Mouse (Mus musculus): Measurements from ENCODE around the gene 2010111I01Rik. TPM values are rescaled to one million over a fixed set of nuclear protein-coding genes. Genes with fewer than 3 reads are reported as not detected.
A peak's percentile ranks its signal among the peaks of the same experiment; 100 is the strongest.

The 2010111I01Rik gene
- total and polyA plus RNA-seq, 2 experiments from 2014 or later: 107 to 149 TPM

DNA sequence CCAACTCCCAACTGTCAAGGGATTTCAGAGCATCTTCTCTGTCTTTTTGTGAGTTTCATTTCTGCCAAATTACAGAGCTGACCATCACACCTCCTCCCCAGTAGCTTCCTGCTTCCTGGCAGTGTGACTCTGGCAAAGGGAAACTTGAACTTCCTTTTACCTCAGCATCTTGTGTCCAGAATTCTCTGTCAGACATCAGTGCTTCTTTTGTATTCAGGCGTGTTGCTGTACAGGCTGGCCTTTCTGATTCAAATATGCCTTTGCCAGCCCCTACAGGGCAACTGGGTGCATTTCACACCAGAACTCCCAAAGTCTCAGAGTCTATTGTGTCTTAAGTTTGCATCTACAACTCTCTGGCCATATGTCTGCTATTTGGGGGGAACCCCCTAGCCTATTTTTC is 183.5 kb downstream of the 2010111I01Rik start:
- Histone ChIP-seq H3K4me1 (ENCODE audit: control insufficient read depth, insufficient read depth) (no peaks in the 10 kb centered on the region), H3K27me3 (ENCODE audit: control insufficient read depth, insufficient read depth, low read length) (no peaks in the 10 kb centered on the region), H3K27ac (ENCODE audit: low read depth) (no peak overlapping the region), H3K4me2 (ENCODE audit: low read depth, low read length) (no peak overlapping the region), H3K36me3 (replicated peaks; ENCODE audit: control insufficient read depth, insufficient read depth, low read length) (no peaks in the 10 kb centered on the region), H3K4me3 (ENCODE audit: low read depth, low read length) (no peak overlapping the region), H3K9ac (replicated peaks; ENCODE audit: low read depth, low read length) (no peak overlapping the region), H3K9me3 (replicated peaks; ENCODE audit: control insufficient read depth, low read length) (no peaks in the 10 kb centered on the region)
- DNase-seq (ENCODE audit: low spot score): no peak
- ATAC-seq (ENCODE audit: insufficient read depth, low read depth): no peak
- TF ChIP-seq EP300 (IDR thresholded peaks at IDR 0.05; ENCODE audit: low read depth): no peak
- TF ChIP-seq CTCF (IDR thresholded peaks at IDR 0.05; ENCODE audit: low read depth): no peak
- 53% methylated on average over 1 of the region's 1 CpGs for WGBS

- H3K27ac ChIP-seq (ENCODE audit: low read depth): peak overlapping the region; percentile 22; the same call in 1 of the 2 replicates
- DNase-seq (ENCODE audit: low spot score): no peak
- no peaks in the 10 kb centered on the region for H3K36me3 ChIP-seq (replicated peaks; ENCODE audit: control insufficient read depth, insufficient read depth, low read length)
- no peak for ATAC-seq (ENCODE audit: insufficient read depth, low read depth)
- H3K4me3 ChIP-seq (ENCODE audit: low read depth, low read length): no peak overlapping the region
- H3K9me3 ChIP-seq (replicated peaks; ENCODE audit: control insufficient read depth, low read length): no peaks in the 10 kb centered on the region
- no peak overlapping the region for H3K4me2 ChIP-seq (ENCODE audit: low read depth, low read length)
- TF ChIP-seq CTCF (IDR thresholded peaks at IDR 0.05; ENCODE audit: low read depth) (no peak), EP300 (IDR thresholded peaks at IDR 0.05; ENCODE audit: low read depth) (no peak)
- no peaks in the 10 kb centered on the region for H3K27me3 ChIP-seq (ENCODE audit: control insufficient read depth, insufficient read depth, low read length)
- H3K9ac ChIP-seq (replicated peaks; ENCODE audit: low read depth, low read length): no peak overlapping the region
- 0 out of 2 replicates have a peak, but pooled peaks cover 6% of the 10 kb centered on the region for H3K4me1 ChIP-seq (ENCODE audit: control insufficient read depth, insufficient read depth)
- WGBS: 49% methylated on average over 2 of the region's 2 CpGs
These were observed 185.9 kb downstream of the 2010111I01Rik start for GRCm38 (mm10) chr13:63150470-63151020.

DNA sequence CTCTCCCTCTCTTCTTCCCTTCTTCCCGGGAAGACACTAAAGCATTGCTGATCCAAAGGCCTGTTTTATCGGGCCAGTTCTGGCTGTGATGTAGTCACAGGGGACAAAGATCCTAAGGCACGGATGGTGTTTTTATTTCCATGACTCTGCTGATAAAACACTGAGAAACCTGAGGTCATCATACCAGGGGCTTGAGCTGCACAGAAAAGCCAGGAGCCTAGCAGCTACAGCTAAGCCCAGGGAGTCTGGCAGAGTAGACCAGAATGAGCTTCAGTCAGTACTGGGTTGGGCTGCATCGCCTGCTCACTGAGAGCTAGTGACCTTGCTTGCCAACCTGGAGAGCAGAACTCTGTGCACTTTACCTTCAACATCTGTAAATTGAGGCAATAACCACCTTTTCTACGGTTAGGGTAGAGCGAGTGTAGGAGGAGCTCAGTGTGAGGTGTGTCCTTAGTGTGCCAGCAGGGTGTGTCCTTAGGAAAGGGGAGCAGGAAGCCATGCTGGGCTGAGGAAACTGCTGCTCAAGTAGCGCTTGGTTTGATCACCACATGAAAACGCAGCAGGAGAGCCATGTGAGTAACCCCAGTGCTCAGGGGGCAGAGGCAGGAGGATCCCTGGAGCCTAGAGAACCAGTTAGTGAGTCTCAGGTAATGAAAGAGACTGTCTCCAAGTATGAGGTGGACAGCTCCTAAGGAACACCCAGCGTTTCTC is 186.5 kb downstream of the 2010111I01Rik start:
- Histone ChIP-seq H3K9ac (replicated peaks; ENCODE audit: low read depth, low read length) (no peak overlapping the region), H3K4me2 (ENCODE audit: low read depth, low read length) (no peak overlapping the region), H3K4me3 (ENCODE audit: low read depth, low read length) (no peak overlapping the region), H3K27ac (ENCODE audit: low read depth) (peak overlapping the region; percentile 27; the same call in 1 of the 2 replicates), H3K27me3 (ENCODE audit: control insufficient read depth, insufficient read depth, low read length) (no peaks in the 10 kb centered on the region), H3K9me3 (replicated peaks; ENCODE audit: control insufficient read depth, low read length) (no peaks in the 10 kb centered on the region), H3K4me1 (ENCODE audit: control insufficient read depth, insufficient read depth) (0 out of 2 replicates have a peak, but pooled peaks cover 6% of the 10 kb centered on the region), H3K36me3 (replicated peaks; ENCODE audit: control insufficient read depth, insufficient read depth, low read length) (no peaks in the 10 kb centered on the region)
- TF ChIP-seq CTCF (IDR thresholded peaks at IDR 0.05; ENCODE audit: low read depth): no peak
- no peak for TF ChIP-seq EP300 (IDR thresholded peaks at IDR 0.05; ENCODE audit: low read depth)
- ATAC-seq (ENCODE audit: insufficient read depth, low read depth): peak; percentile 81
- DNase-seq (ENCODE audit: low spot score): peak; percentile 48
- 58% methylated on average over 9 of the region's 9 CpGs for WGBS

- no peak overlapping the region for H3K9ac ChIP-seq (replicated peaks; ENCODE audit: low read depth, low read length)
- 64% methylated on average over 3 of the region's 3 CpGs for whole genome bisulfite sequencing
- DNase-seq (ENCODE audit: low spot score) (no peak), ATAC-seq (ENCODE audit: insufficient read depth, low read depth) (no peak)
- no peak overlapping the region for H3K4me3 ChIP-seq (ENCODE audit: low read depth, low read length)
- no peaks in the 10 kb centered on the region for H3K9me3 ChIP-seq (replicated peaks; ENCODE audit: control insufficient read depth, low read length)
- H3K4me2 ChIP-seq (ENCODE audit: low read depth, low read length): no peak overlapping the region
- H3K27me3 ChIP-seq (ENCODE audit: control insufficient read depth, insufficient read depth, low read length): no peaks in the 10 kb centered on the region
- no peak overlapping the region for H3K27ac ChIP-seq (ENCODE audit: low read depth)
- H3K36me3 ChIP-seq (replicated peaks; ENCODE audit: control insufficient read depth, insufficient read depth, low read length): no peaks in the 10 kb centered on the region
- H3K4me1 ChIP-seq (ENCODE audit: control insufficient read depth, insufficient read depth): 0 out of 2 replicates have a peak, but pooled peaks cover 6% of the 10 kb centered on the region
- TF ChIP-seq CTCF (IDR thresholded peaks at IDR 0.05; ENCODE audit: low read depth) (no peak), EP300 (IDR thresholded peaks at IDR 0.05; ENCODE audit: low read depth) (no peak)
These were observed 187.8 kb downstream of the 2010111I01Rik start for GRCm38 (mm10) chr13:63152498-63152897.

DNA sequence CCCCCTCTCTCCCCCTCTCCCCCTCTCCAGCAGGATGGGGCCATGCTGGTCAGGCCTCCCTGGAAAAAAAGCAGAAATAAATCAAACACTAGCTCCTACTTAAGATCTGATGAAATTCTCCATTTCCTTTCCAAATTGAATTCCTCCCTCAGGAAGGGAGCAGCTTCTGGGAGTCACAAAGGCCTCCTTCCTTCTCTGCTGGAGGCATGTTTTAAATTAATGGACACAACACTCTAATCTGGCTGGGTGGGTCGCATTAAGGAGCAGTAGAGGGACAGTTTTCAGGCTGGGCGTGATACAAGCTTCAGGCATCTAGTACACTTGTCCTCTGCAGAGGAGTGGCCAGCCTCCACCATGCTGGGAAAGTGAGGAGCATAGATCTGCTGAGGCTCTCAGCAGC is 188.7 kb downstream of the 2010111I01Rik start:
- peak; percentile 28; the same call in 1 of the 2 replicates for ATAC-seq (ENCODE audit: insufficient read depth, low read depth)
- Histone ChIP-seq H3K27me3 (ENCODE audit: control insufficient read depth, insufficient read depth, low read length) (no peaks in the 10 kb centered on the region), H3K27ac (ENCODE audit: low read depth) (no peak overlapping the region), H3K9me3 (replicated peaks; ENCODE audit: control insufficient read depth, low read length) (no peaks in the 10 kb centered on the region), H3K4me1 (ENCODE audit: control insufficient read depth, insufficient read depth) (0 out of 2 replicates have a peak, but pooled peaks cover 6% of the 10 kb centered on the region), H3K9ac (replicated peaks; ENCODE audit: low read depth, low read length) (no peak overlapping the region), H3K36me3 (replicated peaks; ENCODE audit: control insufficient read depth, insufficient read depth, low read length) (no peaks in the 10 kb centered on the region), H3K4me3 (ENCODE audit: low read depth, low read length) (no peak overlapping the region), H3K4me2 (ENCODE audit: low read depth, low read length) (no peak overlapping the region)
- DNase-seq (ENCODE audit: low spot score): no peak
- TF ChIP-seq CTCF (IDR thresholded peaks at IDR 0.05; ENCODE audit: low read depth) (no peak), EP300 (IDR thresholded peaks at IDR 0.05; ENCODE audit: low read depth) (no peak)
- 59% methylated on average over 2 of the region's 2 CpGs for WGBS

Data from heart, postnatal 0 days (tissue).